Mouse (Mus musculus) forebrain, embryonic 12.5 days (tissue): ENCODE measurements at regions not wholly inside any gene's neighbourhood (a gene's known extent, or its start where the extent isn't known, plus 50 kb on each side); places are given as distances from the start of the nearest gene placed in this dataset.

Experiments
- ATAC-seq: fragments of 200-750 bp; cut with Nextera tagmentation; 2 replicates; pipeline ENCODE4 v1.8.0; 2017; ENCODE audit warnings: moderate TSS enrichment; ENCODE audit not compliant: low FRiP score
- H3K27ac ChIP-seq: fragments of 300-500 bp; sonication (generic); 2 replicates; pipeline ENCODE4 v1.5.1; 2016; ENCODE audit warnings: mild to moderate bottlenecking
- H3K27me3 ChIP-seq: fragments of 300-500 bp; sonication (generic); 2 replicates; pipeline ENCODE4 v1.6.1; 2016; ENCODE audit warnings: mild to moderate bottlenecking
- H3K36me3 ChIP-seq: fragments of 300-500 bp; sonication (generic); replicated peaks from 2 replicates; pipeline ENCODE4 v1.6.1; 2016; ENCODE audit warnings: mild to moderate bottlenecking
- H3K4me1 ChIP-seq: fragments of 300-500 bp; sonication (generic); 2 replicates; pipeline ENCODE4 v1.6.1; 2016
- H3K4me2 ChIP-seq: fragments of 300-500 bp; sonication (generic); 2 replicates; pipeline ENCODE4 v1.6.1; 2016; ENCODE audit warnings: mild to moderate bottlenecking, moderate library complexity
- H3K4me3 ChIP-seq: fragments of 300-500 bp; sonication (generic); replicated peaks from 2 replicates; pipeline ENCODE4 v1.5.1; 2016; ENCODE audit warnings: mild to moderate bottlenecking
- H3K9ac ChIP-seq: fragments of 300-500 bp; sonication (generic); 2 replicates; pipeline ENCODE4 v1.6.1; 2016; ENCODE audit warnings: mild to moderate bottlenecking
- H3K9me3 ChIP-seq: fragments of 300-500 bp; sonication (generic); 2 replicates; pipeline ENCODE4 v1.6.1; 2016
- WGBS: fragments of 180-500 bp; shearing (Covaris S2); methylation state at CpG from one replicate; pipeline ENCODE4 v1.1.7; 2016; 5-methylcytosine and 5-hydroxymethylcytosine counted together

DNA sequence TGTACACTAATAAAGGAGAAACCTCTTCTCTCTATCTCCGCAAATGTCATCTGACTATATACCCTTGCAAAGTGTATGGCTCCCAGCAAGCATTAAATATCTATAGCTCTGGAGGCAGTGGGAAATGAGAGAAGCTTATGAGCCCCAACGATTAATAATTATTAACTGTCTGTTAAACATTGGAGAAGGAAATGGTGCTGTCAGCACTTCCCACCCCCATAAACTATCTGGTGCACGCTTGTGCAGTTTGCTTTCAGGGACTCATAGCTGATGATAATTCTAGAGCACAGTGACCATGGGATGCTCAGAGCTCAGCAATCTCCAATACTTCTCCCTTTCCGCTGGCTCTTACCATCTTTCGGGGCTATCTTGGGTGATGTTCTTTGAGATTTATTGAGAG, 541.2 kb downstream of the Grxcr1 start:
- no peak for ATAC-seq
- no peak overlapping the region for H3K4me2 ChIP-seq
- no peaks in the 10 kb centered on the region for H3K36me3 ChIP-seq
- no peak overlapping the region for H3K27ac ChIP-seq
- no peaks in the 10 kb centered on the region for H3K27me3 ChIP-seq
- H3K9me3 ChIP-seq, result no peaks in the 10 kb centered on the region
- no peak overlapping the region for H3K9ac ChIP-seq
- 96% methylated on average over 5 of the region's 5 CpGs for WGBS
- no peak overlapping the region for H3K4me3 ChIP-seq
- no peaks in the 10 kb centered on the region for H3K4me1 ChIP-seq

DNA sequence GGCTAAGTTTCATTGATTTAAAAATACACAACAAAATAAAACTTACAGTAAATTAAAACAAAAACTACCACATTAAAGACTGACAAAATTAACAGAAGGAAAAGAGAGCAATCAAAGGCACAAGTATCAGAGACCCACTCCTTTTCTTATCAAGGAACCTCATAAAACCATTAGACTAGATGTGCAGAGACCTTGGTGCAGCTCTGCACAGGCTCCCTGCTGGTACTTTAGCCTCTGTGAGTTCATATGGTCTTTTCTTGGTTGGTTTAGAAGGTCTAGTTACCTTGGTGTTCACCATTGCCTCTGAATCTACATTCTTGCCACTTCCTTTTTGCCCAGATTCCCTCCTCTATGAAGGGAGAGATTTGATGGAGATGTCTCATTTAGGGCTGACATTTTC, 544.2 kb downstream of the Grxcr1 start:
- no peak overlapping the region for H3K27ac ChIP-seq
- no peak overlapping the region for H3K4me3 ChIP-seq
- H3K36me3 ChIP-seq, result no peaks in the 10 kb centered on the region
- H3K4me1 ChIP-seq, result no peaks in the 10 kb centered on the region
- no peak overlapping the region for H3K4me2 ChIP-seq
- H3K9me3 ChIP-seq, result no peaks in the 10 kb centered on the region
- ATAC-seq, result no peak
- H3K27me3 ChIP-seq, result no peaks in the 10 kb centered on the region
- H3K9ac ChIP-seq, result no peak overlapping the region

DNA sequence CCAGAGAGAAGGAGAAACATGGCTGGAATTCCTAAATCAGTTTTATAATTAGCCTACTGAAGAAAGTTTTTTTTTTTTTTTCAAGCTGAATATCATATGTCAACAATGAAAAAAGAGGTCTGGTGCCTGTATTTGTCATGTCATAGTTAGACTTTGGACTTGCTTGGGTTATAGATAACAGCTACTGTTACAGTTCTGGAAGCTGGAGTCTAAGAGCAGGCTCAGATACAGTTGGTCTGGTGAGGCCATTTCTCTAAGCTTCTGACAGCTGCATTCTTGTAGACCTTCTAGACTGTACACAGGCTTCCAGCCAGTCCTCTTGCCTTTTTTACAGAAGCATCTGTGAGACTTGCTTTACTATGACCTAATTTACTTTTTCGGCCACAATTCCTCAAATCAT, 546.9 kb downstream of the Grxcr1 start:
- Histone ChIP-seq H3K27ac (no peak overlapping the region), H3K4me1 (no peaks in the 10 kb centered on the region), H3K9me3 (no peaks in the 10 kb centered on the region), H3K27me3 (no peaks in the 10 kb centered on the region), H3K4me3 (no peak overlapping the region), H3K36me3 (no peaks in the 10 kb centered on the region), H3K9ac (no peak overlapping the region), H3K4me2 (no peak overlapping the region)
- 92% methylated on average over 1 of the region's 1 CpGs for WGBS
- no peak for ATAC-seq

DNA sequence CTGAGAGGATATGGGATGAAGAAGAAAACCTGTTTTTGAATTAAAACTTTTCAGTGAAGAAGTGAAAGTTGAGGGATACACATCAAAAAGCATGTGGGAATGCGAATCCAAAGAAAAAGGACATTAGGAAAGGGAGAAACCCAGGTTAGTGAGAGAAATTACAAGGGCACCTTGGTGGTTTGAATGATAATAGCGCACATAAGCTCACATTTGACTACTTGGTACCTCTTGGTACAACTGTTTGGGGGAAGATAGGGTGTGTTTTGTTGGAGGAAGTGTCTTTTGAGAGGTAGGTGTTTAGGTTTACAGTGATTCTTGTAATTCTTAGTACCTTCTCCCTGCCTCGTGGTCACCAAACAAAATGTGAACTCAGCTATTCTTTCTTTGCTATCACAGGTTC, 560.8 kb downstream of the Grxcr1 start:
- no peak overlapping the region for H3K9ac ChIP-seq
- H3K9me3 ChIP-seq, result no peaks in the 10 kb centered on the region
- H3K36me3 ChIP-seq, result no peaks in the 10 kb centered on the region
- no peak overlapping the region for H3K27ac ChIP-seq
- no peaks in the 10 kb centered on the region for H3K27me3 ChIP-seq
- H3K4me2 ChIP-seq, result no peak overlapping the region
- no peak overlapping the region for H3K4me3 ChIP-seq
- WGBS, result 78% methylated on average over 3 of the region's 3 CpGs
- no peak for ATAC-seq
- no peaks in the 10 kb centered on the region for H3K4me1 ChIP-seq

DNA sequence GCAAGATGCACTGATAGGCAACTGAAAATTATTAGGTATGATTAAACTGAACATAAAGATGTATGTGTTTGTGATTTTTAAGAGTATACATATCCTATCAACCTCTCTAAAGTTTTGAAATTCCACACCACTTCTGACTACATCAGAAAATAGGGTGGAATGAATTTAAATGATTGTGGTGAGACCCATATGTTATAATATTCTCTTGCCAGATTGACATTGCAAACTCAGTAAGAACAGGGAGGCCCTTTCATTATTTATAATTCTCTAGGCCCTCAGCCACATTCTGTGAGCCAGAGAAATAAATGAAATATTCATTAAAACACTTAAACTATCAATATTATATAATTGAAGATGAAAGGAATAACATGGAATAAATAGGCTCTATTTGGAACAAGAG, 586.8 kb downstream of the Grxcr1 start:
- no peak for ATAC-seq
- no peak overlapping the region for H3K4me2 ChIP-seq
- no peak overlapping the region for H3K27ac ChIP-seq
- H3K4me1 ChIP-seq, result no peaks in the 10 kb centered on the region
- no peak overlapping the region for H3K4me3 ChIP-seq
- no peaks in the 10 kb centered on the region for H3K27me3 ChIP-seq
- H3K36me3 ChIP-seq, result no peaks in the 10 kb centered on the region
- no peaks in the 10 kb centered on the region for H3K9me3 ChIP-seq
- no peak overlapping the region for H3K9ac ChIP-seq

DNA sequence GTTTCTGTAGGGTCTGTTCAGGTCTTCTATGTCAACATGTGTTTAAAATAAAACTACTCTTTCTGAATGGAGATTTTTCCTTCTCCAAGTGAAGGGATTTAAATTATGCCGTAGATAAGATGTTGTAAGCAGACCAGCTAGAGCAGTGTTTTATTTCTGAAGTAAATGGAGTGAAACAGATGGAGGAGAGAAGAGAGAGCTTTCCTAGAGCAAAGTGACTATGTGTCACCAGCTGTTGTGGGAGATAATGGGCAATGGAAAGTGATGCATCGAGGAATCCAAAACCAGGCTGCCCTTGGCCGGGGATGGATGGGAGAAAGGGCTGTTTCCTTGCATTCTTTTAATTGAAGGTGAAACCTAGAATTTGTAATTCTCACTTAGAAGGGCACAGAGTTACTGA, 603.8 kb downstream of the Grxcr1 start:
- no peak overlapping the region for H3K27ac ChIP-seq
- no peaks in the 10 kb centered on the region for H3K27me3 ChIP-seq
- no peak for ATAC-seq
- 96% methylated on average over 3 of the region's 3 CpGs for WGBS
- H3K4me3 ChIP-seq, result no peak overlapping the region
- H3K4me1 ChIP-seq, result no peaks in the 10 kb centered on the region
- no peak overlapping the region for H3K4me2 ChIP-seq
- no peak overlapping the region for H3K9ac ChIP-seq
- H3K9me3 ChIP-seq, result no peaks in the 10 kb centered on the region
- H3K36me3 ChIP-seq, result no peaks in the 10 kb centered on the region

DNA sequence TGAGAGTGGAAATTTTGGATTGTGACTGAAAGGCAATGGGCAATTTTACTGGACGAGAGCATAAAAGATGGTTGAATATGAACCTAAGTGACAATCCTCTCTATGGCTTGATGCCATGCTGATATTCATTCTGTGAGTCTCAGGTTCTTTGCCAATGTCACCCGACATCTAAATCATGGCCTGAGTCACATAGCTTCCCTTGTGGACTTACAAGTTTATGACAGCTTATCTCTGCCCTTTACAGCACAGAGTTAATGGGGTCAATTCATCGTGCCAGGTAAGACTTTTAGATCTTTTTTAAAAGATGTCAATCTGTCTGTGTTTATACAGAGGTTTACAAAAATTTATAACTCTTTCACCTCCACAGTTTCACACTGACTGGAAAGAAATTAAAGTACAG, 641.2 kb downstream of the Grxcr1 start:
- no peak for ATAC-seq
- 90% methylated on average over 3 of the region's 3 CpGs for WGBS
- Histone ChIP-seq H3K27ac (no peak overlapping the region), H3K4me3 (no peak overlapping the region), H3K36me3 (no peaks in the 10 kb centered on the region), H3K4me1 (no peaks in the 10 kb centered on the region), H3K27me3 (no peaks in the 10 kb centered on the region), H3K9me3 (no peaks in the 10 kb centered on the region), H3K9ac (no peak overlapping the region), H3K4me2 (no peak overlapping the region)

DNA sequence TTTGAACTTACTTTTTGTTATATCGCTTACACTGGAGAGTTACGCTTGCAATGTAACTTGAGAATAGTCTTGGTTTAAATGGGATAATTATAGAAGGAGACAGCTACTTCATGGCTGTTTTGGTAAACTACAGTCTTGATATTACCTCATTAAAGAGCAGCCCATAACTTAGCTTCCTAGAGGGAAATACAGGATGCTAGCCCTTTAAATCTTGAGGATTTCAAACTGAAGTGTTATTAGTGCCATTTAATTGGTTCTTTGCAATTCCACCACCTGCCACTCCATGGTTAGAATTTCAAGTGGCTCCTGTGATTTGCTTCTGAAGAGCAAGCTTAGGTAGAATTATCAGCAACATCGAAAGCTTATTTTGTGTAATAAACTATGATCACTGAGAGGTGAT, 640.1 kb downstream of the Kctd8 start:
- no peaks in the 10 kb centered on the region for H3K4me1 ChIP-seq
- no peaks in the 10 kb centered on the region for H3K9me3 ChIP-seq
- 26% methylated on average over 3 of the region's 3 CpGs for WGBS
- no peak overlapping the region for H3K4me2 ChIP-seq
- H3K9ac ChIP-seq, result no peak overlapping the region
- H3K36me3 ChIP-seq, result no peaks in the 10 kb centered on the region
- peak; percentile 40; the same call in 1 of the 2 replicates for ATAC-seq
- H3K27me3 ChIP-seq, result no peaks in the 10 kb centered on the region
- H3K4me3 ChIP-seq, result no peak overlapping the region
- H3K27ac ChIP-seq, result no peak overlapping the region

DNA sequence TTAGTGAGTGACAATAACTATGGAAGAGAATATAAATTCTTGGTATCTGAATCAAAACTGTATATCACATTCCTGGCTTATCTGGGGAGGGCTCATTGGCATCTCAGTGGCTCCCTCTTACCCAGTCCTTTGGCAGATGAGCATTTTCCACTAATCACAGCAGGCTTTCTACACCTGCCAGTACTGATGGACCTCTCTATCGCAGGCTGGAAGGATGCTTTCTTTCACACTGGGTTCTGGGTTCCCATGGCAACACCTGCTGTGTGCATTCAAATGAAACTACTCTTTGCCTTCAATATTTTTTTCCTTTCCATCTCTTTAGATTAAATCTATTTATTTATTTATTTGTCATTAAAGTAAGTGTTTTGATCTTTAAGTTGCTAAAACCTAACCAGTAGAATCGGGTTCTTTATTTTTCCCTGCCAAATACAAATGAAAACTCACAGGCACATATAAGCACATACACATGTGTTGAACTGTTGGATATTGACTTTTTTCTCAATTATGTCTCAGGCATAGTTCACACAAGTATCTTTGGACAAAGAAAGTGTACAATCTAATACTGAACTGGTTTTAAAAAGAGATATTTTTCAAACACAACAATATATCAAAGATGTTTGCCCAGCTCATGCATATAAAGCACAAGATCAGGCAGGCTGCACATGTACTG, 635.9 kb downstream of the Kctd8 start:
- Histone ChIP-seq H3K36me3 (no peaks in the 10 kb centered on the region), H3K4me3 (no peak overlapping the region), H3K27me3 (no peaks in the 10 kb centered on the region), H3K27ac (no peak overlapping the region), H3K9ac (no peak overlapping the region), H3K4me1 (no peaks in the 10 kb centered on the region), H3K4me2 (no peak overlapping the region), H3K9me3 (no peaks in the 10 kb centered on the region)
- WGBS, result 51% methylated on average over 2 of the region's 2 CpGs
- peak; percentile 73; the same call in 1 of the 2 replicates for ATAC-seq

DNA sequence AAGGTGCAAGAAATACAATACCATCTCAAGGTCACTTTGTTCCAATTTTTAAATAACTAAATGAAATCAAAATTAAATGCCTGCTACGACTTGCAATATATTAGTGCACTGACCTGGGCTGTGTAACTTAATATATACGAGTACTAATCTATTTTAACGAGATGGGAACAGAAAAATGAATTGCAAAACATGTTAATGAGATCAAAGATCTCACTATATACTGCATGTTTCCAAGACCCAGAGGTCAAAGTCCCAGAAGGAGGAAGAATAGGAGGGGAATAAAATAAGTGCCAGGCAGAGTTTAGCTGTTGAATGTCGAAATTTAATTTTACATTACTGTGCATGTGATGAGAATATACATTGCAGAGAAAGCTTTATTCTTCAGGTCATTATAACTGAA, 614.7 kb downstream of the Kctd8 start:
- Histone ChIP-seq H3K36me3 (no peaks in the 10 kb centered on the region), H3K9me3 (no peaks in the 10 kb centered on the region), H3K9ac (no peak overlapping the region), H3K4me1 (no peaks in the 10 kb centered on the region), H3K4me2 (no peak overlapping the region), H3K27ac (no peak overlapping the region), H3K4me3 (no peak overlapping the region), H3K27me3 (no peaks in the 10 kb centered on the region)
- no peak for ATAC-seq
- WGBS, result 46% methylated on average over 4 of the region's 4 CpGs

DNA sequence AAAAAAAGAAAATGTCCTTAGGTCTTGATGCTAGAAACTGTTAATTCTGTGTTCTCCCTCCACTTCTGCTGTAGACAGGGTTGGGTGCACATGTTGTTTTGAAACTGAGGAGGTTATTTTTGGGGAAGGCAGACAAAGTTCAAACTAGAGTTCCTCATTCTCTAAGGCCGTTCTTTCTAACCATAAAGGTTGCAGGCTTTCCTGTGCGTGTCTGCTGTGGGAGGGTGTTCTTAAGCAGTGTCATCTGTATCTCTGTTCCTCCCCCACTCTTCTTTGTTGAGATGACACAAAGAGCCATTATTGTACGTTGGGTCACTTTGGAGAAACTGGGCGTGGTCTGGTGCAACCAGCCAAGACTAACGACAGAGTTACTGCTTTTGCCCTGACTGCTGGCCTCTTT, 606.3 kb downstream of the Kctd8 start:
- Histone ChIP-seq H3K4me2 (no peak overlapping the region), H3K27ac (no peak overlapping the region), H3K4me1 (no peaks in the 10 kb centered on the region), H3K36me3 (no peaks in the 10 kb centered on the region), H3K9ac (no peak overlapping the region), H3K27me3 (no peaks in the 10 kb centered on the region), H3K9me3 (no peaks in the 10 kb centered on the region), H3K4me3 (no peak overlapping the region)
- WGBS, result 24% methylated on average over 5 of the region's 5 CpGs
- ATAC-seq, result no peak

DNA sequence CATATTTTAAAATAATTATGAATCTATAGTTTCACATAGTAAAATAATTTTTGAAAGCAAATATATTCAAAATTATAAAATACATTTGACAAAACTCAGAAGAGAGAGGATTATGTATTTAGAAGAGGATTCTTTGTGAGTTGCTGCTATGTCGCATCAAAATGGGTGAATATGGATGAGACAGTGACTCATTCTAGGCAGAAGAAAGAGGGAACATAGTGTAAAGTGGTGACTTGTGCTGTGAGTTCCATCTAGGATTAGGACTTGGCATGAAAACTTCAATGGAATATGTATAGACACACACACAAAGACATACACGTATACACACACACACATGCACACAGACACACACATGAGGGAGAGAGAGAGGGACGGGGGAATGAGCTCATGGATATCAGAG, 591.0 kb downstream of the Kctd8 start:
- Histone ChIP-seq H3K9ac (no peak overlapping the region), H3K9me3 (no peaks in the 10 kb centered on the region), H3K4me2 (no peak overlapping the region), H3K27me3 (no peaks in the 10 kb centered on the region), H3K4me3 (no peak overlapping the region), H3K36me3 (no peaks in the 10 kb centered on the region), H3K27ac (no peak overlapping the region), H3K4me1 (no peaks in the 10 kb centered on the region)
- 88% methylated on average over 3 of the region's 3 CpGs for WGBS
- ATAC-seq, result no peak

DNA sequence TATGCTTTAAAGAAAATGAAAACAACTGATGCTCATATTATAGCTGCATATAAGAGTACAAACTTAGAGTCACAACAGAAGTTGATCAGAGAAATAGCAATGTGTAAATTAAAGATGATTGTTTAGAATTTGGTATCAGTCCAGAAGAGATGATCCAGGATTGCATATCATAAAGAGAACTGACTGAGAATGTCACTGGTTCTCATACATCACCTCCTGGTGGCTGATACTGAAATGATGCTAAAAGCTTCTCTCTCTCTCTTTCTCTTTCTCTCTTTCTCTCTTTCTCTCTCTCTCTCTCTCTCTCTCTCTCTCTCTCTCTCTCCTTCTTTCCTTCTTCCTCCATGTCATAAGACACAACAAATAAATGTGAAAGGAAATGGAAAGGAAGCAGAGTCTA, 588.5 kb downstream of the Kctd8 start:
- no peak for ATAC-seq
- no peaks in the 10 kb centered on the region for H3K4me1 ChIP-seq

More for the DNA sequence above, 588.5 kb downstream of the Kctd8 start:
- no peak overlapping the region for H3K4me3 ChIP-seq
- H3K4me2 ChIP-seq, result no peak overlapping the region
- H3K9ac ChIP-seq, result no peak overlapping the region
- no peaks in the 10 kb centered on the region for H3K9me3 ChIP-seq
- no peaks in the 10 kb centered on the region for H3K36me3 ChIP-seq
- H3K27me3 ChIP-seq, result no peaks in the 10 kb centered on the region
- H3K27ac ChIP-seq, result no peak overlapping the region
